Mouse (Mus musculus): ENCODE measurements at regions not wholly inside any gene's neighbourhood (a gene's known extent, or its start where the extent isn't known, plus 50 kb on each side); places are given as distances from the start of the nearest gene placed in this dataset.

DNA sequence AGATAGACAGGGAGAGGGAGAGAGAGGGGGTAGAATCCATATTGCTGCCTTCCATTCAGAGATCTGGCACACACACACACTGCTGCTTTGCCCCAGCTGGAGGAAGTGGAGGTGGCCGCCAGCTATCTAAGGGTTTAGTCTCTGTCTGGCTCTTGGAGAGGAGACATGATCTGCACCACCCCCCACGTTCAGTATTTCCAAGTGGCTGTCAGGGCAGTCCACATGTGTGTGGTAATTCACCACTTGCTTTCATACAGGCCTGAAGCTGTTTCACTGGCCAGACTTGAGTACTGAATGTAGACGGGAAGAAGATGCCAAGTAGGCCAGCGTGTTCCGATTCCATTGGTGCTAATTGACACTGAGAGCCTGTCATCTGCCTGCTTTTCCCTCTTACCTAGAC is 501.0 kb upstream of the Gm765 start:
- no peak overlapping the region for H3K4me2 ChIP-seq (ENCODE audit: insufficient read depth, low read depth, poor library complexity, severe bottlenecking)
- DNase-seq (ENCODE audit: extremely low read depth) = peak; percentile 37
- H3K79me2 ChIP-seq (replicated peaks; ENCODE audit: control insufficient read depth, extremely low read depth, insufficient read depth, poor library complexity, severe bottlenecking) = no peaks in the 10 kb centered on the region
- dilution Hi-C loops (cut with MboI; ENCODE audit: extremely low pct_ligation_motif_present, extremely low pct_unique_long_range_greater_than_20kb, low sequenced_read_pairs) = no loop called here
- in situ Hi-C loops (cut with MboI; ENCODE audit: low pct_ligation_motif_present, low pct_unique_long_range_greater_than_20kb, low sequenced_read_pairs) = no loop called here
- no peaks in the 10 kb centered on the region for H3K36me3 ChIP-seq (replicated peaks in 1 of 2; ENCODE audit: control insufficient read depth in 1 of 2, insufficient read depth in 1 of 2, low read length in 1 of 2)
- no peak overlapping the region for H3K4me3 ChIP-seq (replicated peaks in 1 of 3; ENCODE audit: low read depth in 2 of 3, low read length in 2 of 3, poor library complexity in 1 of 3)
- H3K4me1 ChIP-seq (ENCODE audit: control insufficient read depth in 1 of 2, insufficient read depth in 2 of 2) = peaks cover 25 to 60% of the 10 kb centered on the region in 2 experiments
- no peaks in the 10 kb centered on the region for H3K9me3 ChIP-seq (replicated peaks; ENCODE audit: low read length)
- TF ChIP-seq GABPA (IDR thresholded peaks at IDR 0.05; ENCODE audit: insufficient replicate concordance, low read depth, low read length) (no peak), USF2 (conservative IDR thresholded peaks at IDR 0.05; ENCODE audit: low read depth, low read length) (no peak), PAX5 (IDR thresholded peaks at IDR 0.05; ENCODE audit: low read length) (no peak), IRF4 (IDR thresholded peaks at IDR 0.05; ENCODE audit: low read depth, low read length) (0 out of 2 replicates have a peak, but pooled peaks have one; percentile 4)
- H3K27ac ChIP-seq (ENCODE audit: insufficient read depth, low read depth) = peak overlapping the region; percentile 21; the same call in 1 of the 2 replicates
- H3K27me3 ChIP-seq (replicated peaks) = no peaks in the 10 kb centered on the region
- H3K9ac ChIP-seq (ENCODE audit: insufficient read depth, low read depth) = no peak overlapping the region

DNA sequence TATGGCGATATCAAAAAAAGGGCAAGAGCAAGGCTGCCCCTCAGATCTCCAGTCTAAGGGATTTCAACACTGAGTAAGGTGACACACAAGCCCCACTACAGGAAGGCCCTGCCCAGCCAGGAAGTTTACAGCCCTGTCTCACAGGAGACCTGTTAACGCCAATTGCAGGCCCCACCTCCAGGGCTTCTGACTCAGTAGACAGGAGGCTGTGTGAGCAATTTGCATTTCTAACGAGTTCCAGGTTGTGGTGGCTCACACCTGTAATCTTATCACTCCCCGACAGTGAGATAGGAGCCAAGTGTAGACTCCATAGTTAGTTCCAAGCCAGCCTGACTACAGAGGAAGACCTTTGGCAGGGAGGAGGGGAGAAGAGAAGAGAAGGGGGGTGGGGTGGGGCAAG is 500.4 kb upstream of the Gm765 start:
- TF ChIP-seq HCFC1 (IDR thresholded peaks at IDR 0.05; ENCODE audit: low read depth, low read length) (peak; percentile 39; the same call in 1 of the 2 replicates), IRF4 (IDR thresholded peaks at IDR 0.05; ENCODE audit: low read depth, low read length) (no peak), GABPA (IDR thresholded peaks at IDR 0.05; ENCODE audit: insufficient replicate concordance, low read depth, low read length) (no peak), RAD21 (IDR thresholded peaks at IDR 0.05; ENCODE audit: low read depth, low read length) (no peak), MAFK (IDR thresholded peaks at IDR 0.05; ENCODE audit: insufficient replicate concordance, low read length) (no peak), ELF1 (IDR thresholded peaks at IDR 0.05; ENCODE audit: low read depth, low read length) (peak; percentile 50; the same call in 1 of the 2 replicates), E2F4 (IDR thresholded peaks at IDR 0.05; ENCODE audit: insufficient replicate concordance, low read depth, low read length) (no peak)
- peak; percentile 72 for DNase-seq (ENCODE audit: extremely low read depth)
- H3K27me3 ChIP-seq (replicated peaks) = no peaks in the 10 kb centered on the region
- H3K27ac ChIP-seq (ENCODE audit: insufficient read depth, low read depth) = no peak overlapping the region
- H3K9ac ChIP-seq (ENCODE audit: insufficient read depth, low read depth) = no peak overlapping the region
- in situ Hi-C loops (cut with MboI; ENCODE audit: low pct_ligation_motif_present, low pct_unique_long_range_greater_than_20kb, low sequenced_read_pairs) = no loop called here
- dilution Hi-C loops (cut with MboI; ENCODE audit: extremely low pct_ligation_motif_present, extremely low pct_unique_long_range_greater_than_20kb, low sequenced_read_pairs) = no loop called here
- H3K79me2 ChIP-seq (replicated peaks; ENCODE audit: control insufficient read depth, extremely low read depth, insufficient read depth, poor library complexity, severe bottlenecking) = no peaks in the 10 kb centered on the region
- no peaks in the 10 kb centered on the region for H3K9me3 ChIP-seq (replicated peaks; ENCODE audit: low read length)
- no peak overlapping the region for H3K4me2 ChIP-seq (ENCODE audit: insufficient read depth, low read depth, poor library complexity, severe bottlenecking)
- H3K4me3 ChIP-seq (replicated peaks in 1 of 3; ENCODE audit: low read depth in 2 of 3, low read length in 2 of 3, poor library complexity in 1 of 3) = no peak overlapping the region
- no peaks in the 10 kb centered on the region for H3K36me3 ChIP-seq (replicated peaks in 1 of 2; ENCODE audit: control insufficient read depth in 1 of 2, insufficient read depth in 1 of 2, low read length in 1 of 2)
- peaks cover 21 to 55% of the 10 kb centered on the region in 2 experiments for H3K4me1 ChIP-seq (ENCODE audit: control insufficient read depth in 1 of 2, insufficient read depth in 2 of 2)

DNA sequence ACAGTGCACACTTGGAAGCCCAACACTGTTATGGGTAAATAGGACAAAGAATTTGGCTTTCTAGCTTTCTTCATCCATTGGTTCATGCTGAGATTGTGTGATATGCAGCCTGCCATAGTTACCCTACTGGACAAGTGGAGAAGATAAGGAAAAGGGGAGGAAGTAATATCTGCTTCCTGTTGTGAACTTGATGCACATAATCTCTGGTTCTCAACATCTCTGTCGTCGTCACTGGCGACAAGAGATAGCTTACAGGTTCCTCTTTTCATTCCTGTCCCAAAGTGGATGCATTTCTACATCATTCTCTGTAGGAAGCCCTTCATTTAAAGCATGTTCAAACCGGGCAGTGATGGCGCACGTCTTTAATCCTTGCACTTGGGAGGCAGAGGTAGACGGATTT is 491.4 kb upstream of the Gm765 start:
- Histone ChIP-seq H3K4me1 (ENCODE audit: control insufficient read depth in 1 of 2, insufficient read depth in 2 of 2) (peaks cover 5 to 11% of the 10 kb centered on the region in 2 experiments; a peak in 3 of 4 replicates), H3K36me3 (replicated peaks in 1 of 2; ENCODE audit: control insufficient read depth in 1 of 2, insufficient read depth in 1 of 2, low read length in 1 of 2) (no peaks in the 10 kb centered on the region), H3K9ac (ENCODE audit: insufficient read depth, low read depth) (no peak overlapping the region), H3K4me2 (ENCODE audit: insufficient read depth, low read depth, poor library complexity, severe bottlenecking) (no peak overlapping the region), H3K27ac (ENCODE audit: insufficient read depth, low read depth) (no peak overlapping the region), H3K9me3 (replicated peaks; ENCODE audit: low read length) (no peaks in the 10 kb centered on the region), H3K79me2 (replicated peaks; ENCODE audit: control insufficient read depth, extremely low read depth, insufficient read depth, poor library complexity, severe bottlenecking) (no peaks in the 10 kb centered on the region), H3K4me3 (replicated peaks in 1 of 3; ENCODE audit: low read depth in 2 of 3, low read length in 2 of 3, poor library complexity in 1 of 3) (no peak overlapping the region), H3K27me3 (replicated peaks) (no peaks in the 10 kb centered on the region)
- no peak for DNase-seq (ENCODE audit: extremely low read depth)
- dilution Hi-C loops (cut with MboI; ENCODE audit: extremely low pct_ligation_motif_present, extremely low pct_unique_long_range_greater_than_20kb, low sequenced_read_pairs) (no loop called here), in situ Hi-C loops (cut with MboI; ENCODE audit: low pct_ligation_motif_present, low pct_unique_long_range_greater_than_20kb, low sequenced_read_pairs) (no loop called here)
- no peak for TF ChIP-seq ZKSCAN1 (IDR thresholded peaks at IDR 0.05; ENCODE audit: borderline replicate concordance, low read depth, low read length)
- TF ChIP-seq ELF1 (IDR thresholded peaks at IDR 0.05; ENCODE audit: low read depth, low read length) = no peak
- no peak; the same call in 1 of the 2 replicates for TF ChIP-seq EP300 (IDR thresholded peaks at IDR 0.05; ENCODE audit: low read length)
- no peak for TF ChIP-seq TBP (conservative IDR thresholded peaks at IDR 0.05; ENCODE audit: low read depth, low read length)
- no peak for TF ChIP-seq BHLHE40 (IDR thresholded peaks at IDR 0.05; ENCODE audit: low read depth, low read length)
- no peak for TF ChIP-seq HCFC1 (IDR thresholded peaks at IDR 0.05; ENCODE audit: low read depth, low read length)
- no peak for TF ChIP-seq ZMIZ1 (IDR thresholded peaks at IDR 0.05; ENCODE audit: low read depth, low read length)
- TF ChIP-seq CHD1 (IDR thresholded peaks at IDR 0.05; ENCODE audit: low read depth, low read length) = no peak
- TF ChIP-seq ETS1 (conservative IDR thresholded peaks at IDR 0.05; ENCODE audit: low read depth, low read length) = no peak
- no peak for TF ChIP-seq JUND (conservative IDR thresholded peaks at IDR 0.05; ENCODE audit: low read depth, low read length)
- TF ChIP-seq SMC3 (IDR thresholded peaks at IDR 0.05; ENCODE audit: low read depth, low read length) = no peak
- TF ChIP-seq E2F4 (IDR thresholded peaks at IDR 0.05; ENCODE audit: insufficient replicate concordance, low read depth, low read length) = no peak
- no peak for TF ChIP-seq ZNF384 (IDR thresholded peaks at IDR 0.05; ENCODE audit: low read depth, low read length)
- TF ChIP-seq PAX5 (IDR thresholded peaks at IDR 0.05; ENCODE audit: low read length) = no peak
- no peak for TF ChIP-seq USF1 (IDR thresholded peaks at IDR 0.05; ENCODE audit: low read depth, low read length)
- TF ChIP-seq NRF1 (IDR thresholded peaks at IDR 0.05; ENCODE audit: low read depth, low read length) = no peak
- TF ChIP-seq MAZ (IDR thresholded peaks at IDR 0.05; ENCODE audit: low read depth, low read length) = no peak

All from CH12.LX (cell line).